Mouse (Mus musculus) MEL (cell line): ENCODE results near the gene Cdca4. TPM values are rescaled to one million over a fixed set of nuclear protein-coding genes. Genes with fewer than 3 reads are reported as not detected.

Experiments
- DNase-seq: peaks from one replicate; pipeline ENCODE4 v3.0.0; 2011; ENCODE audit warnings: low read depth, low spot score
- H3K27ac ChIP-seq: 2 replicates; pipeline ENCODE4 v1.5.1; 2012; ENCODE audit warnings: low read depth, mild to moderate bottlenecking, control low read depth, low read length, moderate library complexity; ENCODE audit not compliant: control insufficient read depth
- H3K27me3 ChIP-seq, 2 experiments: fragments of 150-350 bp in 1 of 2; sonication (generic) in 1 of 2; 2 replicates each; pipeline ENCODE4 v1.6.1; 2012; ENCODE audit warnings: low read length in 2 of 2, mild to moderate bottlenecking in 2 of 2, improper control_type of control experiment in 1 of 2, moderate library complexity in 1 of 2; ENCODE audit not compliant: insufficient read depth in 2 of 2, control insufficient read depth in 1 of 2
- H3K36me3 ChIP-seq, 2 experiments: 2 replicates each; pipeline ENCODE4 v1.6.1; 2012 to 2014; ENCODE audit warnings: low read length in 2 of 2, improper control_type of control experiment in 1 of 2, inconsistent platforms in 1 of 2, mild to moderate bottlenecking in 1 of 2; ENCODE audit not compliant: insufficient read depth in 2 of 2, control insufficient read depth in 1 of 2
- H3K4me1 ChIP-seq, 2 experiments: fragments of 150-350 bp in 1 of 2; sonication (generic) in 1 of 2; 2 replicates each; pipeline ENCODE4 v1.6.1; 2012; ENCODE audit warnings: low read length in 2 of 2, improper control_type of control experiment in 1 of 2, mild to moderate bottlenecking in 1 of 2; ENCODE audit not compliant: insufficient read depth in 2 of 2, control insufficient read depth in 1 of 2
- H3K4me3 ChIP-seq, 2 experiments: fragments of 150-350 bp in 1 of 2; sonication (generic) in 1 of 2; 2 replicates each; pipeline ENCODE4 v1.5.1; 2012; ENCODE audit warnings: low read depth in 2 of 2, low read length in 2 of 2, mild to moderate bottlenecking in 2 of 2, moderate library complexity in 2 of 2, control low read depth in 1 of 2, improper control_type of control experiment in 1 of 2; ENCODE audit not compliant: control insufficient read depth in 1 of 2, insufficient read depth in 1 of 2
- H3K79me2 ChIP-seq: 2 replicates; pipeline ENCODE4 v1.6.1; 2012; ENCODE audit warnings: mild to moderate bottlenecking, low read length, moderate library complexity; ENCODE audit not compliant: control insufficient read depth, poor library complexity, insufficient read depth
- H3K9ac ChIP-seq: 2 replicates; pipeline ENCODE4 v1.6.1; 2012; ENCODE audit warnings: low read depth, mild to moderate bottlenecking, control low read depth, low read length, moderate library complexity; ENCODE audit not compliant: control insufficient read depth, poor library complexity, severe bottlenecking
- H3K9me3 ChIP-seq: fragments of 150-350 bp; sonication (generic); replicated peaks from 2 replicates; pipeline ENCODE4 v1.6.1; 2012; ENCODE audit warnings: mild to moderate bottlenecking, low read length, improper control_type of control experiment, moderate library complexity; ENCODE audit not compliant: insufficient read depth
- ETS1 ChIP-seq: IDR thresholded peaks from 2 replicates; pipeline ENCODE4 v1.6.1; 2012; ENCODE audit warnings: low read depth, mild to moderate bottlenecking, inconsistent platforms, low read length, improper control_type of control experiment, moderate library complexity
- MYB ChIP-seq: IDR thresholded peaks from 2 replicates; pipeline ENCODE4 v1.6.1; 2011; ENCODE audit warnings: mild to moderate bottlenecking, low read depth, low read length, improper control_type of control experiment
- NELFE ChIP-seq: IDR thresholded peaks from 2 replicates; pipeline ENCODE4 v1.6.1; 2011; ENCODE audit warnings: low read depth, low read length, improper control_type of control experiment
- POLR2A ChIP-seq, 2 experiments: IDR thresholded peaks; 2 replicates each; pipeline ENCODE4 v1.6.1; 2011 to 2012; ENCODE audit warnings: low read length in 2 of 2, mild to moderate bottlenecking in 2 of 2, control low read depth in 1 of 2, improper control_type of control experiment in 1 of 2, low read depth in 1 of 2, moderate library complexity in 1 of 2; ENCODE audit not compliant: control insufficient read depth in 1 of 2, insufficient read depth in 1 of 2, poor library complexity in 1 of 2
- POLR2AphosphoS2 ChIP-seq: IDR thresholded peaks from 2 replicates; pipeline ENCODE4 v1.6.1; 2011; ENCODE audit warnings: low read length, improper control_type of control experiment
- POLR2AphosphoS5 ChIP-seq: IDR thresholded peaks from 2 replicates; pipeline ENCODE4 v1.6.1; 2012; ENCODE audit warnings: low read depth, borderline replicate concordance, mild to moderate bottlenecking, inconsistent platforms, low read length, moderate library complexity, mixed read lengths
- SMC3 ChIP-seq: IDR thresholded peaks from 2 replicates; pipeline ENCODE4 v1.6.1; 2011; ENCODE audit warnings: low read depth, low read length, improper control_type of control experiment
- TBP ChIP-seq: IDR thresholded peaks from 2 replicates; pipeline ENCODE4 v1.8.0; 2011; ENCODE audit warnings: low read depth, low read length, improper control_type of control experiment
- TCF12 ChIP-seq: IDR thresholded peaks from 2 replicates; pipeline ENCODE4 v1.6.1; 2014; ENCODE audit warnings: low read depth, mild to moderate bottlenecking, inconsistent platforms, low read length, improper control_type of control experiment, moderate library complexity
- UBTF ChIP-seq: IDR thresholded peaks from 2 replicates; pipeline ENCODE4 v1.6.1; 2012; ENCODE audit warnings: low read depth, mild to moderate bottlenecking, inconsistent platforms, low read length, improper control_type of control experiment, moderate library complexity, borderline replicate concordance; ENCODE audit not compliant: insufficient read depth
- USF2 ChIP-seq, 2 experiments: IDR thresholded peaks; 2 replicates each; pipeline ENCODE4 v1.6.1; 2011 to 2012; ENCODE audit warnings: improper control_type of control experiment in 2 of 2, low read length in 2 of 2, borderline replicate concordance in 1 of 2, inconsistent platforms in 1 of 2, low read depth in 1 of 2, mild to moderate bottlenecking in 1 of 2; ENCODE audit not compliant: insufficient read depth in 1 of 2
- ZMIZ1 ChIP-seq: IDR thresholded peaks from 2 replicates; pipeline ENCODE4 v1.6.1; 2012; ENCODE audit warnings: low read depth, mild to moderate bottlenecking, inconsistent platforms, low read length, improper control_type of control experiment, moderate library complexity
- ZNF384 ChIP-seq: IDR thresholded peaks from 2 replicates; pipeline ENCODE4 v1.6.1; 2012; ENCODE audit warnings: low read depth, mild to moderate bottlenecking, inconsistent platforms, low read length, improper control_type of control experiment
- polyA plus RNA-seq, 2 experiments: library from polyadenylated mRNA; stranded (reverse) in 1 of 2; unstranded in 1 of 2; fragments of >175 nt in 1 of 2; fragments of >200 nt in 1 of 2; gene quantifications; 2 replicates each; pipeline versions ENCODE4 v1.2.1 to v1.2.4; 2012; ENCODE audit warnings: low replicate concordance in 2 of 2, low read depth in 1 of 2; ENCODE audit not compliant: insufficient read length in 2 of 2, insufficient read depth in 1 of 2, missing spikeins in 1 of 2
- total RNA-seq: library from RNA; depleted of rRNA; stranded (reverse); fragments of 300-350 nt; gene quantifications from 2 replicates; pipeline ENCODE4 v1.2.3, GENCODE M21; 2012

Gene Cdca4
- total and polyA plus RNA-seq, 3 experiments, result 274 to 279 TPM; not detected in 1

DNA sequence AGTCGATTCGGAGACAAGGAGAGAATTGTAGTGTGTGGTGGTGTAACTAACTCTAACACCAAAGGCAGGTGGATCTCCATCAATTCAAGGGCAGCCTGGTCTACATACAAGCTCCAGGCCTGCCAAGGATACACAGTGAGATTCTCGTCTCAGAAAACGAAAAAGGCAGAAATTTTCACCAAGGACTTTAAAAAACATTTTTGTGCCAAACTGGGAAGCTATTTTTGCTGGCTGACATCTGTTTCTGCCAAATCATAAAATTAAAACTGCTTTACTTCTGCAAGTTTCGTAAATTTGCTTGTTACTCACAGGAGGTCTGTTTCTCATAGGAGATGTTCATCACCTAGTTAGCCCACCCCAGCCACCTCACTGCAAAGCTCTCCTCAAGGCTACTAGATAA lies 3.3 kb downstream of the Cdca4 start:
- Histone ChIP-seq H3K27ac (no peak overlapping the region), H3K4me1 (peaks cover 37 to 55% of the 10 kb centered on the region in 2 experiments), H3K9me3 (no peaks in the 10 kb centered on the region)

DNA sequence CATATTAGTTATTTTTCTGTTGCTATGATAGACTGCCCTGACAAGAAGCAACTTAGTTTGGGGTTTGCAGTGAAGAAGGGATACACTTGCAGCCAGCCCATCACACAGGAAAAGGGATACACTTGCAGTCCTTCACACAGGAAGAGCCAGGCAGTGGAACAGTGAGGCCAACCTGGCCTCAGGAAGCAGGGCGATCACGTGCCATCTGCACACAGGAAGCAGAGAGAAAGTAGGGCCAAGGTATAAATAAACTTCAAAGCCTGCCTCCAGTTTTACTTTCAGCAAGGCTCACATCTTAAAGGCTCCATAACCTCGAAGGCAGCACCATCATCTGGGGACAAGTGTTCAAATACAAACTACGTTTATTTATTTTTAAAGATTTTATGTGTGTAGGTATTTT lies 6.0 kb downstream of the Cdca4 start:
- Histone ChIP-seq H3K36me3 (peaks cover 63 to 67% of the 10 kb centered on the region in 2 experiments), H3K79me2 (peaks cover 77% of the 10 kb centered on the region), H3K27ac (no peak overlapping the region), H3K4me3 (no peak overlapping the region), H3K4me1 (peaks cover 31 to 49% of the 10 kb centered on the region in 2 experiments), H3K9me3 (no peaks in the 10 kb centered on the region), H3K27me3 (no peaks in the 10 kb centered on the region), H3K9ac (no peak overlapping the region)
- TF ChIP-seq ZMIZ1 (no peak), ETS1 (no peak), UBTF (no peak), POLR2AphosphoS2 (no peak), TCF12 (no peak), TBP (no peak)
- DNase-seq, result no peak

More for the DNA sequence above, 3.3 kb downstream of the Cdca4 start:
- Histone ChIP-seq H3K4me3 (no peak overlapping the region), H3K27me3 (no peaks in the 10 kb centered on the region), H3K36me3 (peaks cover 54 to 69% of the 10 kb centered on the region in 2 experiments), H3K9ac (peak overlapping the region; percentile 93), H3K79me2 (peaks cover 89% of the 10 kb centered on the region)
- no peak for TF ChIP-seq USF2 (IDR thresholded peaks at IDR 0.05; ENCODE audit: borderline replicate concordance in 1 of 2, insufficient read depth in 1 of 2, low read depth in 1 of 2, low read length in 2 of 2)
- DNase-seq, result no peak

DNA sequence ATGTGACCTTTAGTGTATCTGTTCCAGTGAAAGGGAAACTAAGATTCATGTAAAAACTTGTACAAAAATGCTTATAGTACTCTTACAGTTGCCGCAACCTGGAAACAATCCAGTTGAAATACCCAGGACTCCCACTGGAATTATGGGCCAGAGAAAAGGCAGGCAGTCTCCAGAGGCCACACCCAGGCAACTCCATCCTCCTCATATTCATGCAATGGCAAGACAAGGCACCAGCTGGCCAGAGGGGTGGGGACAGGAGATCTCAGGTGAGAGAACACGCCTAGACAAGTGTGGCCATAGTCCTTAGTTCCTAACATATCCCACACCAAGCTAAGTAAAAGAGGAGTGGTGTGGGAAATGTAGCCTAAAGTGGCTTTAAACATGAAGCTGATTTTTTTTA lies 6.5 kb downstream of the Cdca4 start:
- Histone ChIP-seq H3K27ac (no peak overlapping the region), H3K27me3 (no peaks in the 10 kb centered on the region), H3K9ac (no peak overlapping the region), H3K79me2 (peaks cover 71% of the 10 kb centered on the region), H3K4me1 (peaks cover 28 to 43% of the 10 kb centered on the region in 2 experiments), H3K36me3 (peaks cover 58 to 65% of the 10 kb centered on the region in 2 experiments), H3K9me3 (no peaks in the 10 kb centered on the region), H3K4me3 (no peak overlapping the region)
- TF ChIP-seq USF2 (IDR thresholded peaks at IDR 0.05; ENCODE audit: borderline replicate concordance in 1 of 2, insufficient read depth in 1 of 2, low read depth in 1 of 2, low read length in 2 of 2) (no peak), ZMIZ1 (no peak), POLR2AphosphoS5 (no peak), MYB (no peak), SMC3 (no peak), POLR2A (IDR thresholded peaks at IDR 0.05; ENCODE audit: control insufficient read depth in 1 of 2, insufficient read depth in 1 of 2, low read depth in 1 of 2, low read length in 2 of 2, poor library complexity in 1 of 2) (no peak), ZNF384 (no peak), NELFE (no peak), POLR2AphosphoS2 (no peak)
- peak; percentile 29 for DNase-seq
